Mouse (Mus musculus): ENCODE data around the gene Ccl9. TPM values are rescaled to one million over a fixed set of nuclear protein-coding genes. Genes with fewer than 3 reads are reported as not detected.

The Ccl9 gene
- polyA plus RNA-seq, 1 experiment from 2014 or later = 13.4 TPM

- Histone ChIP-seq H3K4me3 (ENCODE audit: low read depth, low read length) (no peak overlapping the region), H3K4me2 (replicated peaks; ENCODE audit: low read depth) (no peak overlapping the region), H3K9me3 (ENCODE audit: control insufficient read depth) (no peaks in the 10 kb centered on the region), H3K36me3 (ENCODE audit: control insufficient read depth, insufficient read depth) (no peaks in the 10 kb centered on the region), H3K4me1 (replicated peaks; ENCODE audit: control insufficient read depth, insufficient read depth, low read length) (no peaks in the 10 kb centered on the region), H3K9ac (ENCODE audit: low read depth, low read length) (no peak overlapping the region), H3K27ac (ENCODE audit: low read depth, low read length) (no peak overlapping the region), H3K27me3 (replicated peaks; ENCODE audit: control insufficient read depth, insufficient read depth, low read length) (no peaks in the 10 kb centered on the region)
- no peak for ATAC-seq
- no peak for TF ChIP-seq CTCF (IDR thresholded peaks at IDR 0.05; ENCODE audit: low read depth)
These were observed 11.8 kb downstream of the Ccl9 start for GRCm38 (mm10) chr11:83566617-83567016.

- ATAC-seq = no peak
- Histone ChIP-seq H3K27me3 (replicated peaks; ENCODE audit: control insufficient read depth, insufficient read depth, low read length) (no peaks in the 10 kb centered on the region), H3K36me3 (ENCODE audit: control insufficient read depth, insufficient read depth) (no peaks in the 10 kb centered on the region), H3K27ac (ENCODE audit: low read depth, low read length) (no peak overlapping the region), H3K4me3 (ENCODE audit: low read depth, low read length) (no peak overlapping the region), H3K9me3 (ENCODE audit: control insufficient read depth) (no peaks in the 10 kb centered on the region), H3K4me2 (replicated peaks; ENCODE audit: low read depth) (no peak overlapping the region), H3K9ac (ENCODE audit: low read depth, low read length) (no peak overlapping the region), H3K4me1 (replicated peaks; ENCODE audit: control insufficient read depth, insufficient read depth, low read length) (no peaks in the 10 kb centered on the region)
- WGBS = 54% methylated on average over 2 of the region's 2 CpGs
- TF ChIP-seq CTCF (IDR thresholded peaks at IDR 0.05; ENCODE audit: low read depth) = no peak
These were observed 14.7 kb downstream of the Ccl9 start for GRCm38 (mm10) chr11:83563754-83564153.

DNA sequence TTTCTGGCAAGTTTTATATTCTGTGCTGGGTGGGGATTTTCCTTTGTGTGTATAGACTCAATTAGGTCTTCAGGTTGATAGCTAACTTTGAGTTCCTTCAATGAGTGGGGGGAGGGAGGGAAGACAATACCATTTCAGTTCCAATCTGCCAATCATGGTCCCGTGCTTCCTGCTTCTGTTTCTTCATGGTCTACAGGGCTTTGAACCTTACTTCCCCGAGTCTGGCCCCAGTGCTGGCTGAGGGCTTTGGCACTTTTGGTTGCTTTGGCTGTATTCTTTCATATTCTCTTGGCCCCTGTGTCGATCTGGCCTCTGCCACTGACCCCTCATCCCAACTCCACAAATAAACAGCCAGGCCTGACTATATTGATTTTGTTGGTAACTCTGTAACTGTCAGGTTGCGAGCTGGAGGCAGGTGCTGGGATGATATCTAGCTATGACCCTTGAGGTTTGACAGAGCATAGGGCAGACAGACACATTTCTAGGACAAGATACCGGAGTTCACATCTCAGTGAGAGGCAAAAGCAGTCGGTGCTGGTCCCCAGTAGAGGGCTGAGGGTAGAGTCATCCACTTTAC is 16.0 kb downstream of the Ccl9 start:
- Histone ChIP-seq H3K9ac (ENCODE audit: low read depth, low read length) (no peak overlapping the region), H3K27ac (ENCODE audit: low read depth, low read length) (no peak overlapping the region), H3K4me1 (replicated peaks; ENCODE audit: control insufficient read depth, insufficient read depth, low read length) (no peaks in the 10 kb centered on the region), H3K27me3 (replicated peaks; ENCODE audit: control insufficient read depth, insufficient read depth, low read length) (no peaks in the 10 kb centered on the region), H3K4me2 (replicated peaks; ENCODE audit: low read depth) (no peak overlapping the region), H3K4me3 (ENCODE audit: low read depth, low read length) (no peak overlapping the region), H3K36me3 (ENCODE audit: control insufficient read depth, insufficient read depth) (no peaks in the 10 kb centered on the region), H3K9me3 (ENCODE audit: control insufficient read depth) (no peaks in the 10 kb centered on the region)
- 42% methylated on average over 6 of the region's 6 CpGs for WGBS
- no peak for ATAC-seq
- TF ChIP-seq CTCF (IDR thresholded peaks at IDR 0.05; ENCODE audit: low read depth) = no peak

GRCm38 (mm10) chr11:83560405-83560804 is 18.0 kb downstream of the Ccl9 start:
- Histone ChIP-seq H3K4me2 (replicated peaks; ENCODE audit: low read depth) (no peak overlapping the region), H3K4me1 (replicated peaks; ENCODE audit: control insufficient read depth, insufficient read depth, low read length) (no peaks in the 10 kb centered on the region), H3K9ac (ENCODE audit: low read depth, low read length) (no peak overlapping the region), H3K9me3 (ENCODE audit: control insufficient read depth) (no peaks in the 10 kb centered on the region), H3K4me3 (ENCODE audit: low read depth, low read length) (no peak overlapping the region), H3K27me3 (replicated peaks; ENCODE audit: control insufficient read depth, insufficient read depth, low read length) (no peaks in the 10 kb centered on the region), H3K27ac (ENCODE audit: low read depth, low read length) (no peak overlapping the region), H3K36me3 (ENCODE audit: control insufficient read depth, insufficient read depth) (no peaks in the 10 kb centered on the region)
- TF ChIP-seq CTCF (IDR thresholded peaks at IDR 0.05; ENCODE audit: low read depth) = no peak
- no peak for ATAC-seq
- WGBS = 85% methylated on average over 6 of the region's 6 CpGs

DNA sequence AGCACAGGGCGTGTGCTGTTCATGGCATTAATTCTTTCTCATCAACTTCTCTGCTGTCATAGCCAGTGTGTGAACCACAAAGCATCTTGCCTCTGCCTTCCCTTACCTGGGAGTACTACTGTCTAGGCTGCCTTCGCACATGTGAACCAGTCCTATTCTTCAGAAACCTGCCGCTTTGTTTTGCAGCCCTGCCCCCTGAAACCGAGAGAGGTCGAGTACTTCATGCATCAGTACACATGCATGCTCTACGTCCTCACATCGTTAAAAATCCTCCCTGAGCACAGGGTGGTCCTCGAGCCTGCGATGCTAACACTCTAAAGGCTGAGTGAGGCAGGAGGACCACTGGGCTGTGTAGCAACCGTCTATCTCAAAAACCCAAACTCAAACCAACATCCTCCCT is 21.4 kb downstream of the Ccl9 start:
- H3K27ac ChIP-seq (ENCODE audit: low read depth, low read length) = no peak overlapping the region
- 78% methylated on average over 10 of the region's 10 CpGs for WGBS
- no peaks in the 10 kb centered on the region for H3K36me3 ChIP-seq (ENCODE audit: control insufficient read depth, insufficient read depth)
- ATAC-seq = no peak
- H3K9ac ChIP-seq (ENCODE audit: low read depth, low read length) = no peak overlapping the region
- H3K4me3 ChIP-seq (ENCODE audit: low read depth, low read length) = no peak overlapping the region
- no peaks in the 10 kb centered on the region for H3K4me1 ChIP-seq (replicated peaks; ENCODE audit: control insufficient read depth, insufficient read depth, low read length)
- no peaks in the 10 kb centered on the region for H3K27me3 ChIP-seq (replicated peaks; ENCODE audit: control insufficient read depth, insufficient read depth, low read length)
- no peak for TF ChIP-seq CTCF (IDR thresholded peaks at IDR 0.05; ENCODE audit: low read depth)
- no peak overlapping the region for H3K4me2 ChIP-seq (replicated peaks; ENCODE audit: low read depth)
- H3K9me3 ChIP-seq (ENCODE audit: control insufficient read depth) = no peaks in the 10 kb centered on the region

- H3K36me3 ChIP-seq (ENCODE audit: control insufficient read depth, insufficient read depth) = no peaks in the 10 kb centered on the region
- H3K4me3 ChIP-seq (ENCODE audit: low read depth, low read length) = no peak overlapping the region
- no peaks in the 10 kb centered on the region for H3K27me3 ChIP-seq (replicated peaks; ENCODE audit: control insufficient read depth, insufficient read depth, low read length)
- H3K4me2 ChIP-seq (replicated peaks; ENCODE audit: low read depth) = no peak overlapping the region
- no peaks in the 10 kb centered on the region for H3K9me3 ChIP-seq (ENCODE audit: control insufficient read depth)
- peak; percentile 87 for TF ChIP-seq CTCF (IDR thresholded peaks at IDR 0.05; ENCODE audit: low read depth)
- H3K27ac ChIP-seq (ENCODE audit: low read depth, low read length) = no peak overlapping the region
- ATAC-seq = no peak
- no peak overlapping the region for H3K9ac ChIP-seq (ENCODE audit: low read depth, low read length)
- 31% methylated on average over 8 of the region's 8 CpGs for WGBS
- no peaks in the 10 kb centered on the region for H3K4me1 ChIP-seq (replicated peaks; ENCODE audit: control insufficient read depth, insufficient read depth, low read length)
These were observed 22.2 kb downstream of the Ccl9 start for GRCm38 (mm10) chr11:83556085-83556781.
